Mouse (Mus musculus): ENCODE data around the gene Calr.
A peak's percentile ranks its signal among the peaks of the same experiment; 100 is the strongest.

Gene Calr

DNA sequence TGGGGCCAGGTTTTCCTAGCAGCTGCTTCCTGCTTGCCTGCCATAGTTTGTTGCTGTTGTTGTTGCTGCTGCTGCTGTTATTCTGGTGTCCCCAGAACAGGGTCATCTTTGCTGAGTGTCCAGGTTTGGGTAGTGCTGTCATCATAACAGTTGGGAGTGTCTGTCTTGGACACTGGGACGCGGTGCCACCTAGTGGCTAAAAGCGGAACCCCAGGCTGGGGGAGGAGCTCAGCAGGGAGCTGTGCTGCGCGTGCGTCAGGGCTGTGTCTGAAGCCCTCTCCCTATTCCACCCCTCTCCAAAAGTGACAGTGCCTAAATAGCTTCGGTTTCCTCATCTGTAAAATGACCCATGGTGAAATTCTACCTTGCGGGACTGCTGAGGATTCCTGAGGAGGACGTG lies 31.2 kb downstream of the Calr start:
- DNase-seq (ENCODE audit: low read depth, low spot score): peak; percentile 88

GRCm38 (mm10) chr8:84814555-84815441 lies 31.9 kb downstream of the Calr start:
- no peak for DNase-seq (ENCODE audit: low read depth, low spot score)

DNA sequence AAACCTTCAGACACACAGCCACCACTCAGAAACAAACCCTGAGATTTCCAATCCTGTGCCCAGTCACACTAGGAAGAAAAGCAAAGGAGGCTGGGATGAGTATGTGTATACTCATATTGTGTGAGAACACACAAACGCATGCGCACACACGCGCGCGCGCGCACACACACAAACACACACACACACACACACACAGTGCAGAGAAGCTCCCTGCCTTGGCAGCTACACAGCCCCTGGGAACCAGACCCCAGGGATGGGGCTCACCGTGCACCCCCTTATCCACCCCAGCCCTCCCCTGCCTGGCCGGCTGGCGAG lies 32.5 kb downstream of the Calr start:
- DNase-seq (ENCODE audit: low read depth, low spot score): no peak

DNA sequence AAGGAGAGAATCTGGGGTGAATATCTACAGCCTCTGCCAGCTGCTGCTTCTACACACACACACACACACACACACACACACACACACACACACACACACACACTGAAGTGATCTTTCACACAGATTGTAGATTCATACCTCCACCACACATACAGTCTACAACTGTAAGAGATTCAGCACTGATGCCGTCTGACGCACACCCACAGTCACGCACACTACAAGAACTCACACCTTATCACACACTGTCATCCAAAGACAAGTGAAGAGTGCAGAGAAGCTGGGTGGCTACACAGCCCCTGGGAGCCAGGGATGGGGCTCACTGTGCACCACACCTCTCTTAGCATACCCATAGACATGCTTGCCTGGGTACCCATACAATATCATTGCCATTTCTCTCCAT lies 32.9 kb downstream of the Calr start:
- no peak for DNase-seq (ENCODE audit: low read depth, low spot score)

DNA sequence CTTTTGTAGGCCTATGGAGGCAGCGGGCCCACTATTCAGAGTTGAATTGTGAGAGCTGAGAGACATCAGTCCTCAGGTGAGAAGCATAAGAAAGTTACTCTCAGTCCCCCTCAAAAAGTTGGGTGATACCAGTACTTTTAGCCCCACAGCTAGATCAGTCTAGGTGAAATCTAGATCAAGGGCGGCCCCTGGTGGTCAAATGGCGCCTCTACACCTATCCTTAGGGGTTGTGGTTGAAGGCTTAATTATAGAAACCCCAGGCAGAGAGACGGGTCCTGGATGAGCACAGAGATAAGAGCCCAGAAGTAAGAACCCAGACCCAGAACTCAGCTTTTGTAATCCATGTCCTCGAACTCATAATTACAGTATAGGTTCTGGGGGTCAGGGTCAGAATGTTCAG lies 33.7 kb downstream of the Calr start:
- peak; percentile 74 for DNase-seq (ENCODE audit: low read depth, low spot score)

GRCm38 (mm10) chr8:84811303-84811702 lies 35.4 kb downstream of the Calr start:
- DNase-seq (ENCODE audit: low read depth, low spot score): no peak

DNA sequence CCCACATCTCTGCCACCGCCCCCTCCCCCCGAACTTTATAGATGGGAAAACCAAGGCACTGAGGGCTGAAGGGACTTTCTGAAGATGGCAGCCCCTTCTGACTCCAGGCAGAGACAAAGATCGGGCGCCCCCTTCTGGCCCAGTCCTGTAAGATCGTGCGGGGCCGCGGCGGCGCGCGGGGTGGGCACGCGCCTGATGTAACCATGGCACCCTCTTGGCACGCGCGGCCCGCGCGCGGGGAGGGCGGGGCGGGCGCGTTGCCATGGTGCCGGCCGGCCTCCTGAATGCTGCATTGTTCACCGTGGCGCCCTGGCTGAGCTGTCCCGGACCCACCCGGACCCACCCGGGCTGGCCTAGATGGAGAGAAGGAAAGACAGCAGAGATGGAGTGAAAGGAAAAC lies 35.8 kb downstream of the Calr start:
- peak; percentile 80 for DNase-seq (ENCODE audit: low read depth, low spot score)

GRCm38 (mm10) chr8:84809941-84810280 lies 36.8 kb downstream of the Calr start:
- no peak for DNase-seq (ENCODE audit: low read depth, low spot score)

DNA sequence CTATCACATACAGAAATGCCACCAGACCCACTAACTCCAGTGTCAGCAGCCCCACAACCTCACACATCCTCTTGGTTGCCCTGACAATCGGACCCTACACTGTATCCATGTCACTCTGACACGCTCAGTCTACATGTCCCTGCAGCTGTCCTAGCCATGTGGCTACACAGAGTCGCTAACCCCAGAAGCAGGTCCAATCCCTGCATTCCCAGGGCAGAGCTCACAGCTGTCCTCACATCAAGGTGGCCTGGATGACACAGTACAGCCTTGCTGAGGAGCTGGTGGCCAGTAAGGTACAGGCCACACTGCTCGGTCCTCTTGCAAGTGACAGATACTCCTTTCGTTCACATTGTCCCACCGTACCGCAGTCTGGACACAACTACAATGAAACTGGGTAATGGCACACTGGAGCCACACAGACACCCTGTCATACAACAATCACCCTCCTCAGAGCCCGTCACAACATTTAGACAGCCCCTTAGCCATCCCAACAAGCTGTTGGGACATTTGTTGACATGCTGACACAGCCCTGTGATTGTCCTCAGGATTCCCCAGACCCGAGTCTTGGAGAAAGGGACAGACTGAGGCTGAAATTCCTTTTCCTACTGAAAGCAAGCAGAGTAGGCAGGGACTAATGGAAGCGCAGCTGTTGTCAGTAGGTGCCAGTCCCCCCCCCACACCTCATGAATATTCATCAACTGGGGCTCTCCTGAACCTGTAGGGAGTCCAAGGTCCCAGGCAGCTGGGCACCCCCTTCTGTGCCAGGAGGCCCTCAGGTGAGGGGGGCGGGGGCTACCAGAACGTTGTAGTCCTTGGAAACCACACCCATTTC lies 37.4 kb downstream of the Calr start:
- no peak for DNase-seq (ENCODE audit: low read depth, low spot score)

GRCm38 (mm10) chr8:84806031-84806430 lies 40.7 kb downstream of the Calr start:
- DNase-seq (ENCODE audit: low read depth, low spot score): peak; percentile 63

DNA sequence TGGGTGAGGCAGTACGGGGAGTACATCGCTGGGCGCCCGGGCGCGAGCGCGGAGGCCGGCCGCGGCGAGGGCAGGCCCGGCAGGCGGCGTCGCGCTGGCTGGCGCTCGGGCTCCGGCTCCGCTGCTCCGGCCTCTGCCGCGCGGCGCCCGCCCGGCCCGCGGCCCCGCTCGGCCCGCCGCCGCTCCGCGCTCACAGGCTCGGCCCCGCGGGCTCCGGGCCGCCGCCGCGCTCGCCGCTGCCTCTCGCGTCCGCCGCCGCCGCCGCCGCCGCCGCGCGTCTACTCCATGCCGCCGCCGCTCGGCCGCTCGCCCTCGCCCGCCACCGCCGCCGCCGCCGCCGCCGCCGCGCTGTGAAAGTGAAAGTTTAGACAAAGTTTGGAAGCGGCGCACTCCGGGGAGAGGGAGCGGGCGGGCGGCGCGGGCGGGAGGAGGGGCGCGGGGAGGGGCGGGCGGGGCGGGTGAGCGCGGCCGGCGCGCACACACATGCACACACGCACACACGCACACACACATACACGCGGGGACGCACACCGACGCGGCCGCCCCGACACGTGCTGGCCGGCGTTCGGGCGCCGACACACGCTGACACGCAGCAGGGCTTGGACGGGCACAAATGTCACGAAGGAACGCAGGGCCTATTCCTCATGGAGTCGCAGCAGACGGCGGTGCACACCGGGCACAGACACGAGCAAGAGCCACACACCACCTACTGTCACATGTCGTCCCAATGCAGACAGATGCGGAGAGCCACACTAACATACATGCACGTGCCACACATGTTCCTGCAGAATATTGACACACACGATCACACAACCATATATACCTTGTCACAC lies 46.5 kb downstream of the Calr start, which contains the start of gene Nfix:
Nfix (minus strand) TSS at position 346 of the 833 bp plus-strand sequence.
- DNase-seq (ENCODE audit: low read depth, low spot score): peak; percentile 40

DNA sequence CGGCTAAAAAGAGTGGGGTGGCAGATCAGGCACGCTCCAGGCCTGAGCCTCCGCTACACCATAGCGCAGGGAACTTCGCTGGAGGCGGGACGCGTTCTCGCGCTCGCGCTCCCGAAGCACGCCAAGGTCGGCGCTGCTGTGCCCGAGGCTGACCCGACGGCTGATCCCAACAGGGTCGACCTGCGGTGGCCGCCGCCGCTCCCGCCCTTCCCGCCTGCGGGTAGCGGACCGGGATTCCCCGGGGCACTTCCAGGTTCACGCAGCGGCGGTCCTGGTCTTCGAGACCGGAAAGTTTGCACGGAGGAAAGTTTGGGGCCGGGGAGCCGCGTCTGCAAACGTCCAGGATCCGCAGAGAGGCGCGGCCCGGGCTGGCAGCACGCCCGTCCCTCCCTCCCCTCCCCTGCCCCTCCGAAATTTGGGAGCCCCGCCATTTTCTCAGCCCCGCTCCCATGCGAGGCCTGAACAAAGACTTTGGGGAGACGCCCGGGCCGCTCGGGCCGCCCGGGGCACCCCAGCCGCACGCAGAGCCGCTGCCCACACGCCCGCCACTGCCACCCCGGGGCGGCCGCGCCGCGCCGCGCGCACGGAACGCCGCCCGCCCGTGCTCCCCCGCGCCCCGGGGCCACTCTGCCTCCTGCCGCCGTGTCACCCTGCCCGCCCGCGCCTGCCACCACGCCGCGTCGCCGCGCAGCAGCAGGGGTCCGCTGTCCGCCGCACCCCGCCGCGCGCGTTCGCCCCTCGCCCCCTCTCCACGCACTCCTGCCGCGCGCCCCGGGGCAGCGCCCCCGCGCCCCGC lies 47.4 kb downstream of the Calr start:
- DNase-seq (ENCODE audit: low read depth, low spot score): peak; percentile 69

DNA sequence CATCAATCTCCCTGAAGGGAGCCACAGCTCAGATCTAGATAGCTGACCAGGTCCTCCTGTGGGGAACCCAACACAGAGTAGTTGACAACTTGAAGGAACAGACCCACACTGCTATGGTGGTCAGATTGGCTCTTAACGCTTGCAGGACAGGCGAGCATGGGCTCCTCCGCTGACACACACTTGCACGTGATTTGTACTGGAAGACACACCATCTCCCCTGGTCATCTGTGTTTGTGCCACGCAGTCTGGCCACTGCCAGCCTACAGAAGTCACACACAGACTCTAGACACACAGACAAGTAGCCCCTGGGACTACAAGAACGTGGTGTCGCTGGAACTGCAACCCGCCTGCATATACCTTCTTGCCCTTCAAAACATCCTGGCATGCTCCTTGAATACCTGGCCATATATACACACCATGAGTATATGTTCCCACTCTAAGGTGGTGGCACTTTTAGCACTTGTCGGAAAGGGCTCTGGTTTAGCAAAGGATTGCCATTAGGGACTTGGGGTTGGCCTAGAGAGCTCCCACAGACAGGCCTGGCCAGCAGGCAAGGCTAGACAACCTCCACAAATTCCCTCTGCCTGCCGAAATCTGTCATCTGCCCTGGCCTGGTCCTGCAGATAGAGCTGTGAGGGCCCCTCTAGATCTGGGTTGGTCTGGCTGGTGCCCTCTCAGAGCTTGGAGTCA lies 48.1 kb downstream of the Calr start:
- DNase-seq (ENCODE audit: low read depth, low spot score): no peak

DNA sequence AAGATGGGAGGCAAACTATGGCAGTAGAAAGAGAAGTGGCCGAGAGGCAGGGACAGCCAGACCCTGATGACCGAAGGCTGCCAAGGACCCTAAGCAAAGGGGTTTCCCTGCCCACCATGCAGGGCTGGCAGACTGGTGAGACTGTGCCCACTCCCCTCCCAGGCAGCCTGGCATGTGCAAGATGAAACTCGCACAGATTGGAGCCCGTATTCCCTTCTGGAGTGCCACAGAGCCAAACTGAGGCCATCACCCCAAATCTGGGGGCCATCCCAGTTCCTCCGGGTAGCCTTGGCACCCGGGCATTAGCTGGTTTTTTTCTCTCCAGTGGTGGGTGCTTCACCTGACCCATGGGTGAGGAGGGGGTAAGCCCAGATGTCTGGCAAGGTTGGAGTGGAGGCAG lies 48.8 kb downstream of the Calr start:
- DNase-seq (ENCODE audit: low read depth, low spot score): no peak

- no peak for DNase-seq (ENCODE audit: low read depth, low spot score)
Measured at GRCm38 (mm10) chr8:84797256-84797797, 49.4 kb downstream of the Calr start.

GRCm38 (mm10) chr8:84794486-84794885 lies 52.2 kb downstream of the Calr start:
- DNase-seq (ENCODE audit: low read depth, low spot score): no peak

GRCm38 (mm10) chr8:84793791-84794485 lies 52.8 kb downstream of the Calr start:
- no peak for DNase-seq (ENCODE audit: low read depth, low spot score)

- no peak for DNase-seq (ENCODE audit: low read depth, low spot score)
Measured at GRCm38 (mm10) chr8:84793134-84793533, 53.6 kb downstream of the Calr start.

DNA sequence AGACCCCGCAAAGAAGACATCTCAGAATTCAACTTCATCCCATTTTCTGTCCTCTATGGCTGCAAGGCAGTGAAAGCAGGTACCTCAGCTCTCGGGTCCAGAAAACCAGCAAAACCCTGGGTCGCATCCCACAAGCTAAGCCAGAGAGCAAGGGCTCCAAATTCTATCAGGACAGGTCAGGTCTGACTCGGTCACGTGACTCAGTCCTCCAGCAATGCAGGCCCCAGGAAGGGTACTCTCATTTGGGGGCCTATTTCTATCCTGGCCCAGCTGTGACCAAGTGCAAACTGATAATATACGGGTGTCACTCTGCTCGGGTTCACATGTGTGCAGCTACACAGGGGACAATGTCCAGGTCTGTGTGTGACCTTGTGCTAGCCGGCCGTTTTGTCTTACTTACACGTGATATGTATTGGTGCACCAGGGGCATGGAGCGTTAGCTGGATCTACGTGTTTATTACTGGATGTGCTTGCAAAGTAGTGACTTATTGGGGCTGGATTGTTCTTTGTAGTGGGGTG lies 54.2 kb downstream of the Calr start:
- no peak for DNase-seq (ENCODE audit: low read depth, low spot score)

Data from R1 (cell line).